ENCODE assay signal across 16 mouse cellular contexts in the genomic region with DNA sequence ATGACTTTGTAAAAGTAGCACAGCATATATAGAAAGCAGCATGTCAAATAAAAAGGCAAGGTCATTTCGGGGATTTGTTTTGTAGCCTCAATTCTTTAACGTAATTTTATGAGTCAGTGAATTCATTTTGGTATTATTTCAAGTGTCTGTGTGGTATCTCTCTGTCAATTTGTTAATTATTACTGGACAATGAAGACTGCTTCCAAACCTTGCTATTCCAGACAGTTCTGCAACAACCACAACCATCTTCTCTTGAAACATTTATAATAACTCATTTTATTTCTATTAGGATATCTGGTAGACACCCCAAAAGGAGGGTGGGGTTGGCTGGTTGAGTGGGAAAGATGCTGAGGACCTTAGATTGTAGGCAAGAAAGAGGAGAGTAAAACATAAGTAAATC.
"Had no signal": no experiment of that assay in that cellular context is flagged by ENCODE, and none has a peak within 500 bp of the region (broad histone marks: within the 10 kb centered on the region; RNA-seq: fewer than 3 reads in every experiment).

No protein-coding gene starts in this region.

- DNase-seq: retina, postnatal 1 day; right cerebral cortex, adult 18-20 months; right cerebral cortex, postnatal 14 days; right cerebral cortex, postnatal 25 days; right cerebral cortex, postnatal 4 days; spleen, adult 18-20 months; thymus, adult 18-20 months; thymus, adult 2 months; thymus, postnatal 14 days; thymus, postnatal 25 days; thymus, postnatal 36 days; thymus, postnatal 4 days had no signal

- H3K36me3 ChIP-seq: neural tube, embryonic 13.5 days; neural tube, embryonic 15.5 days; stomach, embryonic 15.5 days had no signal

- H3K4me3 ChIP-seq: neural tube, embryonic 13.5 days; neural tube, embryonic 15.5 days; stomach, embryonic 15.5 days had no signal

- H3K4me2 ChIP-seq: neural tube, embryonic 13.5 days; neural tube, embryonic 15.5 days; stomach, embryonic 15.5 days had no signal

- H3K9ac ChIP-seq: neural tube, embryonic 13.5 days; neural tube, embryonic 15.5 days; stomach, embryonic 15.5 days had no signal

- H3K9me3 ChIP-seq: neural tube, embryonic 13.5 days; neural tube, embryonic 15.5 days; stomach, embryonic 15.5 days had no signal

- H3K27ac ChIP-seq: neural tube, embryonic 13.5 days; neural tube, embryonic 15.5 days; stomach, embryonic 15.5 days; stomach, postnatal 0 days had no signal
